Mouse (Mus musculus) heart, embryonic 11.5 days (tissue): Measurements from ENCODE around the gene Furin. TPM values are rescaled to one million over a fixed set of nuclear protein-coding genes. Genes with fewer than 3 reads are reported as not detected.
A peak's percentile ranks its signal among the peaks of the same experiment; 100 is the strongest.

ENCODE experiments used
- ATAC-seq: fragments of 200-750 bp; cut with Nextera tagmentation; replicated peaks from 2 replicates; pipeline ENCODE4 v1.8.0; 2017; ENCODE audit warnings: moderate library complexity; ENCODE audit not compliant: insufficient number of reproducible peaks, low FRiP score, low TSS enrichment
- H3K27ac ChIP-seq: fragments of 300-500 bp; sonication (generic); 2 replicates; pipeline ENCODE4 v1.5.1; 2014; ENCODE audit warnings: mild to moderate bottlenecking, low read depth, low read length
- H3K27me3 ChIP-seq: fragments of 300-500 bp; sonication (generic); 2 replicates; pipeline ENCODE4 v1.6.1; 2014; ENCODE audit warnings: mild to moderate bottlenecking, low read length, mixed read lengths; ENCODE audit not compliant: control insufficient read depth, insufficient read depth
- H3K36me3 ChIP-seq: fragments of 300-500 bp; sonication (generic); 2 replicates; pipeline ENCODE4 v1.6.1; 2014; ENCODE audit warnings: mild to moderate bottlenecking, low read length, moderate library complexity, mixed read lengths; ENCODE audit not compliant: control insufficient read depth, insufficient read depth
- H3K4me1 ChIP-seq: fragments of 300-500 bp; sonication (generic); 2 replicates; pipeline ENCODE4 v1.6.1; 2014; ENCODE audit warnings: low read length; ENCODE audit not compliant: control insufficient read depth, insufficient read depth
- H3K4me2 ChIP-seq: fragments of 300-500 bp; sonication (generic); 2 replicates; pipeline ENCODE4 v1.6.1; 2014; ENCODE audit warnings: mild to moderate bottlenecking, moderate library complexity
- H3K4me3 ChIP-seq: fragments of 300-500 bp; sonication (generic); 2 replicates; pipeline ENCODE4 v1.5.1; 2014; ENCODE audit warnings: low read depth, low read length
- H3K9ac ChIP-seq: fragments of 300-500 bp; sonication (generic); 2 replicates; pipeline ENCODE4 v1.6.1; 2014; ENCODE audit warnings: mild to moderate bottlenecking, low read depth, low read length, moderate library complexity
- H3K9me3 ChIP-seq: fragments of 300-500 bp; sonication (generic); replicated peaks from 2 replicates; pipeline ENCODE4 v1.6.1; 2016; ENCODE audit warnings: low read length; ENCODE audit not compliant: control insufficient read depth
- WGBS: fragments of 180-500 bp; shearing (Covaris S2); extraction: QIAGEN DNeasy Blood & Tissue Kit; methylation state at CpG from one replicate; pipeline ENCODE4 v1.1.7; 2014; ENCODE audit not compliant: insufficient replicate concordance; 5-methylcytosine and 5-hydroxymethylcytosine counted together
- polyA plus RNA-seq: library from polyadenylated mRNA; unstranded; fragments of >200 nt; fragmentation: Nextera tagmentation; extraction: Ambion mirVana; gene quantifications from 2 replicates; pipeline ENCODE4 v1.2.1, GENCODE M21; 2014

Gene Furin
- polyA plus RNA-seq, 1 experiment from 2014 or later, result 23.5 TPM

DNA sequence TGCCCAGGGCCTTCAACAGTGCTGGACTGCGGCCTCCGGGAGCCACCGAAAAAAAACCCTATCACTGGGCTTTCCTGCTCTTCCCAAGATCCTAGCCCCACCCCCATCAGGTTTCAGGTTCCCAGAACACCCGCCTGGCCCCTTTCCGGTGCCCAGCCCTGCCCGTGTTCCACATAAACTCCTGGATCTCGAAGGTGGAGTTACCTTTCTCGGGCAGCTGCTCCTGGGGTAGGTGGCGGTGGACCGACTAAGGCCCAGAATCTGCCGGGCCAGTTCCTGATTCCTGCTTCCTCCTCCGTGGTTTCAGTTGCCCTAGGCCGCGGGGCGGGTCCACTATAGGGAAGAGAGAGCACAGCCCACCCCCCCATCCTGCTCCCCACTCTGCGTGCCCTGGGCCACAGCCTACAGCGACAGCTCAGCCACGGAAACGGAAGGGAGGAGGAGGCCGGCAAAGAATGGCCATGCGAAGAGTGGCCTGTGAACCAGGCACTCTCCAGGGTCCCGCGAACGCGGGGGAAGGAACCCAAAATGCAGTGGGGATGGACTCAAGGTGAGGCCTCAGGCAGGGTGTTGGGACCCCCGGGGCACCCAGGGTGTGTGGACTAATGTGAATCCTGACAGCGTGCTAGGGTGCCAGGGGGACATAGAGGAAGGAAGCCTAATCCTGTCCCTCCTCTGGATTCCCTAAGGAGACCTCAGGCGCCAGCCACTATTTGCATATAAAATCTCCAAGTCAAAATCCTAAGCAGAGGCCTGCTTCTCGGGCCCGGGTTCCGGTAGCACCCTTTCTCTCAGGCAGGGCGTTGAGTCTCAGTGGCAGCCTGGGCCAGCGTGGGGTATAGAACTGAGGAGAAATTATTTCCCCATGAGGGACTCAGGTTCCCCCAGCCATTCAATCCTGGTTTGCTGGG, 17.3 kb downstream of the Furin start, which contains the start of gene Fes:
Gene Fes, minus strand, starts transcription at position 314 of the 911 bp plus-strand sequence.
- Histone ChIP-seq H3K4me1 (peaks cover 24% of the 10 kb centered on the region), H3K9me3 (no peaks in the 10 kb centered on the region), H3K4me2 (peak within 1 kb of the TSS; percentile 74), H3K9ac (peak within 1 kb of the TSS; percentile 79), H3K27ac (peak within 1 kb of the TSS; percentile 76), H3K36me3 (peaks cover 16% of the 10 kb centered on the region), H3K4me3 (peak within 1 kb of the TSS; percentile 43), H3K27me3 (0 out of 2 replicates have a peak, but pooled peaks cover 3% of the 10 kb centered on the region)
- peak; percentile 46 for ATAC-seq
- 6% methylated on average over 33 of the region's 33 CpGs for whole genome bisulfite sequencing

GRCm38 (mm10) chr7:80387033-80387632, 18.1 kb downstream of the Furin start:
- peaks cover 24% of the 10 kb centered on the region for H3K4me1 ChIP-seq
- peaks cover 11% of the 10 kb centered on the region for H3K36me3 ChIP-seq
- peak overlapping the region; percentile 74 for H3K4me2 ChIP-seq
- peak overlapping the region; percentile 43 for H3K4me3 ChIP-seq
- ATAC-seq, result no peak
- H3K27ac ChIP-seq, result peak overlapping the region; percentile 76
- 22% methylated on average over 17 of the region's 17 CpGs for WGBS
- H3K9ac ChIP-seq, result peak overlapping the region; percentile 79
- H3K9me3 ChIP-seq, result no peaks in the 10 kb centered on the region
- peaks cover 5% of the 10 kb centered on the region; the same call in 1 of the 2 replicates for H3K27me3 ChIP-seq

DNA sequence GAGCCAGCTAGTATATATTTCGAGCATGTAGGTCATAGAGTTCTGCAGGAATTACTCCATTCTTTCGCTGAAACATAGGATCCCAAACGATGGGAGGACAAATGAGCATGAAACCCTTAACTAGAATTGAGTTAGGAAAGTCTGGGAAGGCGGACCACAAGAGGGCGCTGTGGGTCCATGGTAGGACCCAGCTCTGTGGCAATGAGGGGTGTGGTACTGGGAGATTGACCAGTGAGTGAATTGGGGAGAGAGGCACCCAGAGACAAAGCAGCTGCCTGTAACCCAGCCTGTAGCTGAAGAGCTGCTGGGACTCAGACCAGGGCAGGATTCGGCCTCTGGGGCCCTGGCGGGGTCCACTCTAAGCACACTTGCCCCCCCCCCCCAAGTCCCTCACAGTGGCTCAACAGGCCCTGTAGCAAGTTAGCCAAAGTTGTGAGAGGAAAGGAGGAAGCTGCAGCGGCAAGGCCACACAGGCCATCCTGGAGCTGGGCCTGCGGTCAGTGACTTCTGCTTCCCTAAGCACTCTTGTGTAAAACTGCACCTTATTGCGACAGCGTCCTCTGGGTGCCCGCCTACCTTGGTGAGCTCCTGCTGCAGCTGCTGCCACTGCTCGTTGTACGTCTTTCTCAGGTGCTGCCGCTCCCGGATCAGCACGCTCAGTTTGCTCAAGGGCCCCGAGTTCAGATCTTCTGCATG, 18.9 kb downstream of the Furin start:
- Histone ChIP-seq H3K4me2 (peak overlapping the region; percentile 74), H3K4me3 (peak overlapping the region; percentile 43), H3K36me3 (peaks cover 8% of the 10 kb centered on the region), H3K9ac (no peak overlapping the region; the same call in 1 of the 2 replicates), H3K27me3 (peaks cover 5% of the 10 kb centered on the region; the same call in 1 of the 2 replicates), H3K9me3 (no peaks in the 10 kb centered on the region), H3K27ac (peak overlapping the region; percentile 25; the same call in 1 of the 2 replicates), H3K4me1 (peaks cover 24% of the 10 kb centered on the region)
- 32% methylated on average over 18 of the region's 18 CpGs for WGBS
- ATAC-seq, result no peak

DNA sequence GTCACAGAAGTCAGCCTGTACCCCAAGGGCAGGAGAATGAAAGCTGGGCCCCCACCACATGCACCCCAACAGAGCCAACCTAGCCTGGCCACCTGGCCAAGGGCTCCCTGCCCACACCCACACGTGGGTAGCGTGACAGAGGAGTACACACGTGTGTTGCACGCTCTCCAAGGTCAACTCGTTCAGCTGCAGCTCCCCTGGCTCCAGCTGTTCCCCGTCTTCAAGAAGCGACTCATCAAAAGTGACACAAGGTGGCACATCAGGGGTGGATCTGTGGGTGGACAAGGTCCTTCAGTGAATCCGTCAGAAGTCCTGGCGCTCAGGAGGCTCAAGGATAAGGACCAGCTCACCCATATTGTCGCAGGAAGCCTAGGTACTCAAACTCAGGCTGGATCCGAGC, 22.3 kb downstream of the Furin start:
- no peak for ATAC-seq
- no peaks in the 10 kb centered on the region for H3K9me3 ChIP-seq
- H3K36me3 ChIP-seq, result no peaks in the 10 kb centered on the region
- no peak overlapping the region for H3K4me3 ChIP-seq
- H3K4me1 ChIP-seq, result peaks cover 17% of the 10 kb centered on the region
- no peak overlapping the region for H3K4me2 ChIP-seq
- peaks cover 5% of the 10 kb centered on the region; the same call in 1 of the 2 replicates for H3K27me3 ChIP-seq
- H3K9ac ChIP-seq, result no peak overlapping the region
- 65% methylated on average over 11 of the region's 11 CpGs for WGBS
- H3K27ac ChIP-seq, result no peak overlapping the region

DNA sequence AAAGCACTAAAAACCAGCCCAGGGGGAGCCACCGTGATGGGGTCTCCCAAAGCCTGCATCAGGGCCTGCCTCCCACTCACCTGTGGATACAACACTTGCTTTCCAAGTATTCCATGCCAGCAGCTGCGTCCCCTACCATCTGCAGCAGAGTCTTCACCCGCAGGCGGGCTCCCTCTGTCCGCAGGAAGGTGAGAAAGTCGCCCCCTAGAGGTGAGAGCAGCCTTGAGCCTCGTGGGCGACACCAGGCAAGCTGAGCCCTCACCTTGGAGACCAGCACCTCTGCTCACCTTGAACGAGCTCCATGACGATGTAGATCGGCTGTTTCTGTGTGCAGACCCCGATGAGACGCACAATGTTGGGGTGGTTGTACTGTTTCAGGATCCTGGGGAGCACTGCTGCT, 25.7 kb downstream of the Furin start:
- Histone ChIP-seq H3K4me1 (peaks cover 6% of the 10 kb centered on the region; the same call in 1 of the 2 replicates), H3K27me3 (peaks cover 5% of the 10 kb centered on the region), H3K36me3 (no peaks in the 10 kb centered on the region), H3K9ac (no peak overlapping the region), H3K9me3 (no peaks in the 10 kb centered on the region), H3K4me3 (no peak overlapping the region), H3K4me2 (no peak overlapping the region), H3K27ac (no peak overlapping the region)
- no peak for ATAC-seq
- 59% methylated on average over 13 of the region's 13 CpGs for WGBS

GRCm38 (mm10) chr7:80377471-80377870, 27.8 kb downstream of the Furin start:
- Histone ChIP-seq H3K4me1 (peaks cover 6% of the 10 kb centered on the region; the same call in 1 of the 2 replicates), H3K9ac (no peak overlapping the region), H3K36me3 (no peaks in the 10 kb centered on the region), H3K4me3 (no peak overlapping the region), H3K4me2 (no peak overlapping the region), H3K9me3 (no peaks in the 10 kb centered on the region), H3K27ac (no peak overlapping the region), H3K27me3 (peaks cover 4% of the 10 kb centered on the region)
- no peak for ATAC-seq
- 31% methylated on average over 6 of the region's 6 CpGs for WGBS

- 80% methylated on average over 10 of the region's 10 CpGs for WGBS
- no peak overlapping the region for H3K27ac ChIP-seq
- H3K4me3 ChIP-seq, result no peak overlapping the region
- no peaks in the 10 kb centered on the region for H3K9me3 ChIP-seq
- no peaks in the 10 kb centered on the region for H3K36me3 ChIP-seq
- H3K4me1 ChIP-seq, result peaks cover 6% of the 10 kb centered on the region; the same call in 1 of the 2 replicates
- H3K27me3 ChIP-seq, result peaks cover 2% of the 10 kb centered on the region; the same call in 1 of the 2 replicates
- ATAC-seq, result no peak
- no peak overlapping the region for H3K9ac ChIP-seq
- no peak overlapping the region for H3K4me2 ChIP-seq
Observed at GRCm38 (mm10) chr7:80376192-80376591, 29.0 kb downstream of the Furin start.

- peaks cover 2% of the 10 kb centered on the region; the same call in 1 of the 2 replicates for H3K27me3 ChIP-seq
- no peak for ATAC-seq
- WGBS, result 43% methylated on average over 9 of the region's 9 CpGs
- H3K4me2 ChIP-seq, result no peak overlapping the region
- no peaks in the 10 kb centered on the region for H3K36me3 ChIP-seq
- H3K4me1 ChIP-seq, result peaks cover 6% of the 10 kb centered on the region; the same call in 1 of the 2 replicates
- no peak overlapping the region for H3K9ac ChIP-seq
- no peaks in the 10 kb centered on the region for H3K9me3 ChIP-seq
- no peak overlapping the region for H3K27ac ChIP-seq
- no peak overlapping the region; the same call in 1 of the 2 replicates for H3K4me3 ChIP-seq
Observed at GRCm38 (mm10) chr7:80375376-80376039, 29.7 kb downstream of the Furin start.
